Mouse (Mus musculus) cortical plate, adult 2 months (tissue): ENCODE results near the gene Clmp. TPM values are rescaled to one million over a fixed set of nuclear protein-coding genes. Genes with fewer than 3 reads are reported as not detected.
"Not testable (repeated sequence)": the region's sequence is repeated elsewhere in the genome, so short reads cannot be mapped to it uniquely, and the experiment has no call there.

ENCODE experiments used
- H3K27ac ChIP-seq: fragments of 200-500 bp; 2 replicates; pipeline ENCODE4 v1.5.1; 2012; ENCODE audit warnings: low read length, control low read depth, inconsistent platforms; ENCODE audit not compliant: insufficient read depth
- H3K4me1 ChIP-seq: fragments of 200-500 bp; 2 replicates; pipeline ENCODE4 v1.6.1; 2011; ENCODE audit warnings: low read length; ENCODE audit not compliant: control insufficient read depth, insufficient read depth
- H3K4me3 ChIP-seq: fragments of 200-500 bp; 2 replicates; pipeline ENCODE4 v1.5.1; 2011; ENCODE audit warnings: mild to moderate bottlenecking, low read length, control low read depth; ENCODE audit not compliant: insufficient read depth
- CTCF ChIP-seq: fragments of 200-500 bp; IDR thresholded peaks from 2 replicates; pipeline ENCODE4 v1.5.1; 2011; ENCODE audit warnings: mild to moderate bottlenecking, control low read depth, low read length; ENCODE audit not compliant: insufficient read depth; ENCODE audit errors: extremely low read depth
- POLR2A ChIP-seq: fragments of 200-500 bp; IDR thresholded peaks from 2 replicates; pipeline ENCODE4 v1.6.1; 2011; ENCODE audit warnings: mild to moderate bottlenecking, low read length, control low read depth; ENCODE audit not compliant: insufficient read depth; ENCODE audit errors: extremely low read depth
- polyA plus RNA-seq: library from polyadenylated mRNA; depleted of rRNA; stranded (reverse); fragments of >200 nt; gene quantifications from 2 replicates; pipeline ENCODE4 v1.2.3, GENCODE M21; 2012

Clmp gene
- polyA plus RNA-seq, 1 experiment: 9.5 TPM

- TF ChIP-seq POLR2A (no peak), CTCF (no peak)
- Histone ChIP-seq H3K4me1 (peaks cover 4% of the 10 kb centered on the region; the same call in 1 of the 2 replicates), H3K27ac (no peak overlapping the region), H3K4me3 (no peak overlapping the region)
These were observed 80.4 kb downstream of the Clmp start for GRCm38 (mm10) chr9:40766058-40766605.

GRCm38 (mm10) chr9:40767946-40768345, 82.2 kb downstream of the Clmp start:
- no peak overlapping the region for H3K4me3 ChIP-seq
- peaks cover 4% of the 10 kb centered on the region; the same call in 1 of the 2 replicates for H3K4me1 ChIP-seq
- H3K27ac ChIP-seq: no peak overlapping the region
- TF ChIP-seq CTCF (no peak), POLR2A (no peak)

- no peak overlapping the region for H3K4me3 ChIP-seq
- H3K4me1 ChIP-seq: no peaks in the 10 kb centered on the region
- no peak overlapping the region for H3K27ac ChIP-seq
- TF ChIP-seq POLR2A (no peak), CTCF (no peak)
These were observed 86.5 kb downstream of the Clmp start for GRCm38 (mm10) chr9:40772246-40772645.

GRCm38 (mm10) chr9:40773142-40773541, 87.4 kb downstream of the Clmp start:
- H3K4me3 ChIP-seq, H3K4me1 ChIP-seq, H3K27ac ChIP-seq: not testable (repeated sequence)

- no peak overlapping the region for H3K4me3 ChIP-seq
- no peak for TF ChIP-seq POLR2A
- TF ChIP-seq CTCF: no peak
- no peaks in the 10 kb centered on the region for H3K4me1 ChIP-seq
- H3K27ac ChIP-seq: no peak overlapping the region
These were observed 88.1 kb downstream of the Clmp start for GRCm38 (mm10) chr9:40773869-40774268.

GRCm38 (mm10) chr9:40776044-40776443, 90.3 kb downstream of the Clmp start:
- Histone ChIP-seq H3K4me1 (no peaks in the 10 kb centered on the region), H3K4me3 (no peak overlapping the region), H3K27ac (no peak overlapping the region)
- TF ChIP-seq POLR2A (no peak), CTCF (no peak)

- no peaks in the 10 kb centered on the region for H3K4me1 ChIP-seq
- no peak overlapping the region for H3K27ac ChIP-seq
- no peak overlapping the region for H3K4me3 ChIP-seq
- TF ChIP-seq POLR2A: no peak
- TF ChIP-seq CTCF: no peak
These were observed 90.9 kb downstream of the Clmp start for GRCm38 (mm10) chr9:40776459-40777248.

GRCm38 (mm10) chr9:40780111-40780510, 94.3 kb downstream of the Clmp start:
- H3K4me3 ChIP-seq: no peak overlapping the region
- H3K4me1 ChIP-seq: peaks cover 2% of the 10 kb centered on the region
- H3K27ac ChIP-seq: no peak overlapping the region
- TF ChIP-seq POLR2A (no peak), CTCF (no peak)

- Histone ChIP-seq H3K4me1 (peaks cover 2% of the 10 kb centered on the region), H3K4me3 (no peak overlapping the region), H3K27ac (0 out of 2 replicates have a peak overlapping the region, but pooled peaks have one; percentile 21)
- TF ChIP-seq CTCF (no peak), POLR2A (no peak)
These were observed 95.3 kb downstream of the Clmp start for GRCm38 (mm10) chr9:40780892-40781725.
